Mouse (Mus musculus) erythroid progenitor cell, adult 5-6 weeks (primary cell): Measurements from ENCODE around the gene Snrpd2. TPM values are rescaled to one million over a fixed set of nuclear protein-coding genes. Genes with fewer than 3 reads are reported as not detected.

Experiments
- ATAC-seq: replicated peaks from 2 replicates; pipeline ENCODE4 v1.8.0; 2016; ENCODE audit warnings: moderate number of reproducible peaks, mild to moderate bottlenecking, moderate TSS enrichment, inconsistent platforms; ENCODE audit not compliant: poor library complexity, low FRiP score, severe bottlenecking
- total RNA-seq, 2 experiments: library from RNA; stranded (forward) in 1 of 2; stranded (reverse) in 1 of 2; fragments of 150-400 nt in 1 of 2; fragments of 186-747, 209-891 nt in 1 of 2; gene quantifications; 2 replicates each; pipeline versions ENCODE4 v1.2.3 to v1.2.4; 2015 to 2017; ENCODE audit warnings: low replicate concordance in 2 of 2

Snrpd2 gene
- total RNA-seq, 2 experiments from 2014 or later, result 15.5 to 15.7 TPM

GRCm38 (mm10) chr7:19175708-19176515, 26.4 kb downstream of the Snrpd2 start, which contains the start of gene Eml2:
Gene Eml2, plus strand, starts transcription at chr7:19176421.
- ATAC-seq, result no peak

- ATAC-seq, result no peak
Observed at GRCm38 (mm10) chr7:19176516-19176947, 27.0 kb downstream of the Snrpd2 start.

GRCm38 (mm10) chr7:19177216-19177615, 27.7 kb downstream of the Snrpd2 start:
- ATAC-seq, result no peak

GRCm38 (mm10) chr7:19178035-19178434, 28.5 kb downstream of the Snrpd2 start:
- no peak for ATAC-seq

- ATAC-seq, result peak; percentile 76
Observed at GRCm38 (mm10) chr7:19178443-19179092, 29.0 kb downstream of the Snrpd2 start.

GRCm38 (mm10) chr7:19179173-19179572, 29.7 kb downstream of the Snrpd2 start:
- ATAC-seq, result no peak

- no peak for ATAC-seq
Observed at GRCm38 (mm10) chr7:19179936-19180335, 30.4 kb downstream of the Snrpd2 start.

GRCm38 (mm10) chr7:19180862-19181429, 31.4 kb downstream of the Snrpd2 start:
- ATAC-seq, result no peak

- no peak for ATAC-seq
Observed at GRCm38 (mm10) chr7:19184250-19184649, 34.7 kb downstream of the Snrpd2 start.

- ATAC-seq, result no peak
Observed at GRCm38 (mm10) chr7:19184758-19185157, 35.2 kb downstream of the Snrpd2 start.

- ATAC-seq, result no peak
Observed at GRCm38 (mm10) chr7:19194676-19195075, 45.2 kb downstream of the Snrpd2 start.

GRCm38 (mm10) chr7:19196676-19197075, 47.2 kb downstream of the Snrpd2 start:
- ATAC-seq, result no peak

- peak; percentile 59; the same call in 1 of the 2 replicates for ATAC-seq
Observed at GRCm38 (mm10) chr7:19197985-19198384, 48.5 kb downstream of the Snrpd2 start.

- no peak for ATAC-seq
Observed at GRCm38 (mm10) chr7:19201660-19202059, 52.1 kb downstream of the Snrpd2 start.

- ATAC-seq, result no peak
Observed at GRCm38 (mm10) chr7:19202065-19202850, 52.7 kb downstream of the Snrpd2 start.

Other genes with a start within 250 kb of the Snrpd2 start
- 10.1 and 19.8 TPM in 2 replicates for gene Ccdc61, start 239.3 kb upstream of the Snrpd2 start, total RNA-seq (2015; ENCODE audit: low replicate concordance)
- 1.7 and 4.6 TPM in 2 replicates for gene Ccdc61, start 239.3 kb upstream of the Snrpd2 start, total RNA-seq (2017; ENCODE audit: low replicate concordance)
- not detected in 2 replicates for gene Nova2, start 223.8 kb upstream of the Snrpd2 start, total RNA-seq (2015; ENCODE audit: low replicate concordance)
- gene Nova2, start 223.8 kb upstream of the Snrpd2 start, total RNA-seq (2017; ENCODE audit: low replicate concordance), result not detected in 2 replicates
- gene Nanos2, start 162.3 kb upstream of the Snrpd2 start, total RNA-seq (2015; ENCODE audit: low replicate concordance), result not detected in 2 replicates
- not detected in 2 replicates for gene Nanos2, start 162.3 kb upstream of the Snrpd2 start, total RNA-seq (2017; ENCODE audit: low replicate concordance)
- not detected in 2 replicates for gene Mypop, start 158.5 kb upstream of the Snrpd2 start, total RNA-seq (2015; ENCODE audit: low replicate concordance)
- not detected in 2 replicates for gene Mypop, start 158.5 kb upstream of the Snrpd2 start, total RNA-seq (2017; ENCODE audit: low replicate concordance)
- 4.6 and 6.1 TPM in 2 replicates for gene Irf2bp1, start 145.7 kb upstream of the Snrpd2 start, total RNA-seq (2015; ENCODE audit: low replicate concordance)
- gene Irf2bp1, start 145.7 kb upstream of the Snrpd2 start, total RNA-seq (2017; ENCODE audit: low replicate concordance), result 3.3 and 6.5 TPM in 2 replicates
- not detected in 2 replicates for gene Foxa3, start 126.2 kb upstream of the Snrpd2 start, total RNA-seq (2015; ENCODE audit: low replicate concordance)
- gene Foxa3, start 126.2 kb upstream of the Snrpd2 start, total RNA-seq (2017; ENCODE audit: low replicate concordance), result not detected in 2 replicates
- gene Sympk, start 125.3 kb upstream of the Snrpd2 start, total RNA-seq (2015; ENCODE audit: low replicate concordance), result 42.8 and 51.5 TPM in 2 replicates
- 37.7 and 52.8 TPM in 2 replicates for gene Sympk, start 125.3 kb upstream of the Snrpd2 start, total RNA-seq (2017; ENCODE audit: low replicate concordance)
- gene Rsph6a, start 95.0 kb upstream of the Snrpd2 start, total RNA-seq (2015; ENCODE audit: low replicate concordance), result not detected in 2 replicates
- not detected in 2 replicates for gene Rsph6a, start 95.0 kb upstream of the Snrpd2 start, total RNA-seq (2017; ENCODE audit: low replicate concordance)
- 17.7 and 33.1 TPM in 2 replicates for gene Dmwd, start 73.5 kb upstream of the Snrpd2 start, total RNA-seq (2015; ENCODE audit: low replicate concordance)
- gene Dmwd, start 73.5 kb upstream of the Snrpd2 start, total RNA-seq (2017; ENCODE audit: low replicate concordance), result 13.1 and 19.4 TPM in 2 replicates
- gene Dmpk, start 65.9 kb upstream of the Snrpd2 start, total RNA-seq (2015; ENCODE audit: low replicate concordance), result 15.9 and 18.4 TPM in 2 replicates
- gene Dmpk, start 65.9 kb upstream of the Snrpd2 start, total RNA-seq (2017; ENCODE audit: low replicate concordance), result 4.2 and 5.0 TPM in 2 replicates
- not detected in 2 replicates for gene Six5, start 55.1 kb upstream of the Snrpd2 start, total RNA-seq (2015; ENCODE audit: low replicate concordance)
- gene Six5, start 55.1 kb upstream of the Snrpd2 start, total RNA-seq (2017; ENCODE audit: low replicate concordance), result 0.13 TPM in 1 of 2 replicates, not detected in the other
- not detected in 2 replicates for gene Gm4969, start 31.4 kb upstream of the Snrpd2 start, total RNA-seq (2015; ENCODE audit: low replicate concordance)
- not detected in 2 replicates for gene Gm4969, start 31.4 kb upstream of the Snrpd2 start, total RNA-seq (2017; ENCODE audit: low replicate concordance)
- 4.7 and 5.0 TPM in 2 replicates for gene Fbxo46, start 29.9 kb upstream of the Snrpd2 start, total RNA-seq (2015; ENCODE audit: low replicate concordance)
- gene Fbxo46, start 29.9 kb upstream of the Snrpd2 start, total RNA-seq (2017; ENCODE audit: low replicate concordance), result 6.3 and 7.3 TPM in 2 replicates
- 2.5 and 2.9 TPM in 2 replicates for gene Qpctl, start 431 bp upstream of the Snrpd2 start, total RNA-seq (2015; ENCODE audit: low replicate concordance)
- 1.9 TPM in 2 replicates for gene Qpctl, start 431 bp upstream of the Snrpd2 start, total RNA-seq (2017; ENCODE audit: low replicate concordance)
- not detected in 2 replicates for gene Gipr, start 16.4 kb downstream of the Snrpd2 start, total RNA-seq (2015; ENCODE audit: low replicate concordance)
- not detected in 2 replicates for gene Gipr, start 16.4 kb downstream of the Snrpd2 start, total RNA-seq (2017; ENCODE audit: low replicate concordance)
- 2.5 TPM in 1 of 2 replicates, not detected in the other for gene Eml2, start 26.7 kb downstream of the Snrpd2 start, total RNA-seq (2015; ENCODE audit: low replicate concordance)
- 1.3 TPM in 1 of 2 replicates, not detected in the other for gene Eml2, start 26.7 kb downstream of the Snrpd2 start, total RNA-seq (2017; ENCODE audit: low replicate concordance)
- not detected in 2 replicates for gene Gpr4, start 62.8 kb downstream of the Snrpd2 start, total RNA-seq (2015; ENCODE audit: low replicate concordance)
- gene Gpr4, start 62.8 kb downstream of the Snrpd2 start, total RNA-seq (2017; ENCODE audit: low replicate concordance), result not detected in 2 replicates
- gene Opa3, start 78.6 kb downstream of the Snrpd2 start, total RNA-seq (2015; ENCODE audit: low replicate concordance), result 19.8 and 25.6 TPM in 2 replicates
- 20.0 and 22.7 TPM in 2 replicates for gene Opa3, start 78.6 kb downstream of the Snrpd2 start, total RNA-seq (2017; ENCODE audit: low replicate concordance)
- gene Vasp, start 122.1 kb downstream of the Snrpd2 start, total RNA-seq (2015; ENCODE audit: low replicate concordance), result 34.0 and 58.7 TPM in 2 replicates
- 17.9 and 26.7 TPM in 2 replicates for gene Vasp, start 122.1 kb downstream of the Snrpd2 start, total RNA-seq (2017; ENCODE audit: low replicate concordance)
- not detected in 2 replicates for gene Ppm1n, start 130.3 kb downstream of the Snrpd2 start, total RNA-seq (2015; ENCODE audit: low replicate concordance)
- gene Ppm1n, start 130.3 kb downstream of the Snrpd2 start, total RNA-seq (2017; ENCODE audit: low replicate concordance), result not detected in 2 replicates
- gene Rtn2, start 132.9 kb downstream of the Snrpd2 start, total RNA-seq (2015; ENCODE audit: low replicate concordance), result 4.0 TPM in 1 of 2 replicates, not detected in the other
- not detected in 2 replicates for gene Rtn2, start 132.9 kb downstream of the Snrpd2 start, total RNA-seq (2017; ENCODE audit: low replicate concordance)
- 6.3 and 7.9 TPM in 2 replicates for gene Fosb, start 160.3 kb downstream of the Snrpd2 start, total RNA-seq (2015; ENCODE audit: low replicate concordance)
- gene Fosb, start 160.3 kb downstream of the Snrpd2 start, total RNA-seq (2017; ENCODE audit: low replicate concordance), result 1.3 and 3.3 TPM in 2 replicates
- gene Ercc1, start 195.1 kb downstream of the Snrpd2 start, total RNA-seq (2015; ENCODE audit: low replicate concordance), result 3.6 and 12.6 TPM in 2 replicates
- gene Ercc1, start 195.1 kb downstream of the Snrpd2 start, total RNA-seq (2017; ENCODE audit: low replicate concordance), result 1.2 and 1.8 TPM in 2 replicates
- gene Cd3eap, start 209.8 kb downstream of the Snrpd2 start, total RNA-seq (2015; ENCODE audit: low replicate concordance), result 2.1 and 3.6 TPM in 2 replicates
- gene Cd3eap, start 209.8 kb downstream of the Snrpd2 start, total RNA-seq (2017; ENCODE audit: low replicate concordance), result 0.45 and 4.0 TPM in 2 replicates
- not detected in 2 replicates for gene Ppp1r13l, start 210.0 kb downstream of the Snrpd2 start, total RNA-seq (2015; ENCODE audit: low replicate concordance)
- gene Ppp1r13l, start 210.0 kb downstream of the Snrpd2 start, total RNA-seq (2017; ENCODE audit: low replicate concordance), result 0.64 and 1.7 TPM in 2 replicates
- 1.7 and 1.8 TPM in 2 replicates for gene Ercc2, start 232.3 kb downstream of the Snrpd2 start, total RNA-seq (2015; ENCODE audit: low replicate concordance)
- gene Ercc2, start 232.3 kb downstream of the Snrpd2 start, total RNA-seq (2017; ENCODE audit: low replicate concordance), result 5.3 and 11.3 TPM in 2 replicates